In the genomic region with DNA sequence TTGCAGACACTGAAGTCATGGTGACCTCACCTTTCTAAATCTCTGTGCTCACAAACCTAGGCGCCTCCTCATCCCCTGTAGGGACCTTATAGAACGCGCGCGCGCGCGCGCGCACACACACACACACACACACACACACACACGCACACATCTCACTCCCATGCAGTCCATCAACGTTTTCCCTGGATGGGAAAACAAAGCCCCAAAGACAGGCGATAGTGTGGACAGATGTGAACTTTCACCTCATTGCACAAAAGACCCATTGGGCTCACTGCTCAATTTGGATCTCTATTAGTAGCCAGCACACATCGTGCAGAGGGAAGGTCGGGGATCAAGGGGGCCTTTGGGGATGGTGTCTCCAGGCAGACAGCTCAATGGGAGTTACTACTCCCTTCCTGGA, we compare ENCODE assay signal across 9 mouse cellular contexts. TPM values are rescaled to one million over a fixed set of nuclear protein-coding genes. Genes with fewer than 3 reads are reported as not detected.
DNase-seq lines count a peak whose midpoint lies in the region; ATAC-seq and TF ChIP-seq lines count a peak whose summit lies in the region.
"Had no signal": no experiment of that assay in that cellular context is flagged by ENCODE, and none has a peak within 500 bp of the region (broad histone marks: within the 10 kb centered on the region; RNA-seq: fewer than 3 reads in every experiment).

No protein-coding gene starts in this region.

- no peak overlapping the region for H3K27ac ChIP-seq in heart, adult 2 months
- H3K27ac ChIP-seq in hindbrain, embryonic 14.5 days, result peak overlapping the region; percentile 99
- H3K27ac ChIP-seq in midbrain, embryonic 12.5 days (replicated peaks), result peak overlapping the region; percentile 95

- no peaks in the 10 kb centered on the region for H3K36me3 ChIP-seq in heart, adult 2 months (ENCODE audit: control insufficient read depth, insufficient read depth, low read length)
- H3K36me3 ChIP-seq in hindbrain, embryonic 14.5 days (replicated peaks; ENCODE audit: control insufficient read depth, insufficient read depth), result no peaks in the 10 kb centered on the region
- H3K36me3 ChIP-seq in midbrain, embryonic 12.5 days, result no peaks in the 10 kb centered on the region

- WGBS in heart, adult 2 months, result 23% methylated on average over 15 of the region's 15 CpGs
- WGBS in hindbrain, embryonic 14.5 days, result 2% methylated on average over 15 of the region's 15 CpGs
- 2% methylated on average over 15 of the region's 15 CpGs for WGBS in midbrain, embryonic 12.5 days

- H3K79me2 ChIP-seq in heart, adult 2 months (replicated peaks; ENCODE audit: control insufficient read depth, insufficient read depth, low read length), result no peaks in the 10 kb centered on the region

- no peaks in the 10 kb centered on the region for H3K9me3 ChIP-seq in hindbrain, embryonic 14.5 days (ENCODE audit: control insufficient read depth, low read length)
- no peaks in the 10 kb centered on the region for H3K9me3 ChIP-seq in midbrain, embryonic 12.5 days

- no peak for ATAC-seq in hindbrain, embryonic 14.5 days (ENCODE audit: low FRiP score)
- peak; percentile 10 for ATAC-seq in midbrain, embryonic 12.5 days (ENCODE audit: low FRiP score, low read depth)
- no peak for ATAC-seq in erythroblast, adult 5-6 weeks (replicated peaks; ENCODE audit: low FRiP score, poor library complexity, severe bottlenecking)

- TF ChIP-seq POLR2A in heart, adult 2 months (IDR thresholded peaks at IDR 0.05; ENCODE audit: insufficient read depth, low read depth, low read length), result no peak

- no peak for TF ChIP-seq EP300 in heart, adult 2 months (IDR thresholded peaks at IDR 0.05; ENCODE audit: insufficient read depth, low read depth, low read length)

- no peaks in the 10 kb centered on the region for H3K27me3 ChIP-seq in heart, adult 2 months (ENCODE audit: control insufficient read depth, insufficient read depth, low read length)
- no peaks in the 10 kb centered on the region for H3K27me3 ChIP-seq in hindbrain, embryonic 14.5 days (ENCODE audit: control insufficient read depth, insufficient read depth, low read length)
- H3K27me3 ChIP-seq in midbrain, embryonic 12.5 days, result peaks cover 9% of the 10 kb centered on the region

- peaks cover 1% of the 10 kb centered on the region; the same call in 1 of the 2 replicates for H3K4me1 ChIP-seq in heart, adult 2 months (ENCODE audit: control insufficient read depth, insufficient read depth, low read length)
- H3K4me1 ChIP-seq in hindbrain, embryonic 14.5 days (replicated peaks; ENCODE audit: control insufficient read depth, insufficient read depth, low read length), result peaks cover 37% of the 10 kb centered on the region
- peaks cover 48% of the 10 kb centered on the region for H3K4me1 ChIP-seq in midbrain, embryonic 12.5 days

- DNase-seq in heart, adult 2 months, result no peak
- DNase-seq in heart, adult 11 months, result no peak
- peak; percentile 73 for DNase-seq in embryo, embryonic 11 days
- DNase-seq in hindbrain, embryonic 14.5 days (ENCODE audit: low spot score), result peak; percentile 57
- no peak for DNase-seq in frontal cortex, postnatal 36 days (ENCODE audit: low spot score in 2 of 2)
- no peak for DNase-seq in natural killer cell, adult 2 months (ENCODE audit: low spot score in 2 of 2)

- no peak for TF ChIP-seq CTCF in heart, adult 2 months (IDR thresholded peaks at IDR 0.05)

- peak overlapping the region; percentile 54 for H3K4me3 ChIP-seq in heart, adult 2 months
- peak overlapping the region; percentile 52 for H3K4me3 ChIP-seq in hindbrain, embryonic 14.5 days (replicated peaks; ENCODE audit: low read length)
- peak overlapping the region; percentile 42 for H3K4me3 ChIP-seq in midbrain, embryonic 12.5 days
- H3K4me3 ChIP-seq: erythroblast, embryonic 14.5 days had no signal

- intact Hi-C loops in heart, adult 2 months (cut with DNase I), result loop anchor here (5.0 kb wide), 1 partner anchor 39 kb away; no protein-coding TSS in a partner anchor

- H3K4me2 ChIP-seq in hindbrain, embryonic 14.5 days (replicated peaks), result peak overlapping the region; percentile 89
- peak overlapping the region; percentile 63 for H3K4me2 ChIP-seq in midbrain, embryonic 12.5 days (replicated peaks)

- no peak overlapping the region for H3K9ac ChIP-seq in heart, adult 2 months (ENCODE audit: low read depth, low read length)
- peak overlapping the region; percentile 84 for H3K9ac ChIP-seq in hindbrain, embryonic 14.5 days
- peak overlapping the region; percentile 60; the same call in 1 of the 2 replicates for H3K9ac ChIP-seq in midbrain, embryonic 12.5 days (replicated peaks)

RNA-seq across cellular contexts. Expression of gene Amotl2, which starts 25.6 kb away (rescaled TPM):
- 10 to 100 TPM; 56.5 to 66.3 TPM for total RNA-seq in heart, adult 2 months (2021)
- polyA plus RNA-seq in heart, adult 2 months (2012; rRNA removed), result 25.9 and 28.3 TPM in 2 replicates
- 54.1 and 56.8 TPM in 2 replicates for polyA plus RNA-seq in hindbrain, embryonic 14.5 days (2014; fragmentation: Nextera tagmentation; extraction: Ambion mirVana)
- polyA plus RNA-seq in midbrain, embryonic 12.5 days (2016; fragmentation: Nextera tagmentation; extraction: Ambion mirVana), result 108 and 114 TPM in 2 replicates
- 0.19 and 0.63 TPM in 2 replicates for total RNA-seq in erythroblast, adult 5-6 weeks (2015; ENCODE audit: low replicate concordance)
- 2.5 and 3.7 TPM in 2 replicates for total RNA-seq in erythroblast, adult 5-6 weeks (2017; ENCODE audit: low replicate concordance)

Comparison
In these comparisons a context has a peak if more than half of its experiments do, and no peak if none do; other contexts are left out.
1. DNase-seq: peak in embryo, embryonic 11 days (single experiment) and hindbrain, embryonic 14.5 days (single experiment); none in heart, adult 2 months (0 of 2), heart, adult 11 months (single experiment), frontal cortex, postnatal 36 days (0 of 2) and natural killer cell, adult 2 months (0 of 2).
2. Peak in every context shown above with its lines, with median percentiles within 50 percentile points of each other: H3K4me3 ChIP-seq.